Mouse (Mus musculus): ENCODE measurements around the gene Mab21l1.

GRCm38 (mm10) chr3:55788621-55789201 lies 6.4 kb downstream of the Mab21l1 start:
- TF ChIP-seq POU5F1 (IDR thresholded peaks at IDR 0.05; ENCODE audit: borderline replicate concordance, low read length) (no peak), CTCF (conservative IDR thresholded peaks at IDR 0.05; ENCODE audit: low read length) (no peak)

All from E14TG2a.4 (cell line).